Mouse (Mus musculus): ENCODE data around the gene Hps5. TPM values are rescaled to one million over a fixed set of nuclear protein-coding genes. Genes with fewer than 3 reads are reported as not detected.

Hps5 gene
- 26.3 TPM for polyA plus RNA-seq (2014; fragmentation: Illumina TruSeq; extraction: RNeasy Lipid Tissue Mini Kit (QIAGEN cat#74804); ENCODE audit: low read depth, low replicate concordance)

GRCm38 (mm10) chr7:46795287-46796205 is at the start of gene Hps5, which contains the start of gene Gtf2h1:
Hps5 (minus strand) TSS chr7:46796064.
Gtf2h1 (plus strand) TSS chr7:46796103.

DNA sequence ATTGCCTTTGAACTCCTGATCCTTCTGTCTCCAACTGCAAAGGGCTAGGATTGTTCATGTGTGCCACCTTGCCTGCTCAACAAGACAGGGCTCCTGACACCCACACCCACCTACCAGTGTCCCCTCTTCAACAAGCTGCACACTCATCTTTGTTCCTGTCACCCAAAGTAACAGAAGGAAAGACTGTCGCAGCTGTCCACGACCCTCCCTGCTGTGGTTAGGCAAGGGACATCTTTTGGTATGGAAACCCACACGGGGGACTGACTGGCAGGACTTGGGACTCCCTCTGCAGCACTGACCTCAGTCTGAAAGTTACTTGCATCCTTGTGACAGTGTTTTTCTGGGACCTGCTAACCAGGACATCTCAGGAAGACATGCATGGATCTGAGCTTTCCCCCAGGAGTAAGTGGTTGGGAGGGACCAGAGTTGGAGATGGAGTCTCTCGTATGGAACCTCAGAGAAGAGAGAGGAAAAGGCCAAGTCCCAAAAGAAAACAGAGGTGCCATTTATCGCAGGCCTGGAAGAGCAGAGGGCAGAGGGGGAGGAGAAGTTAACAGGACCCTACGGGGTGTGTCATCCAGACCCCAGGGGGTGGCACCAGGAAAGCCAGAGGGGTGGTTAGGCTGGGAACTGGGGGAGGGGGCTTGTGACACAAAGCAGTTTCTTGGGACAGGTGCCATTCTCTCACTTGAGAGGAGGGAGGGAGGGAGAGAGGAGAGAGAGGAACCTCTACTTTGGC is 45.1 kb upstream of the Hps5 start, which contains the start of gene Ldha:
Gene Ldha, plus strand, starts transcription at position 689 of the 739 bp plus-strand sequence.

GRCm38 (mm10) chr7:46751490-46751889 is 44.4 kb downstream of the Hps5 start, which contains the start of gene Saa2:
Saa2 (plus strand) TSS chr7:46751790.

GRCm38 (mm10) chr7:46742880-46743279 is 53.0 kb downstream of the Hps5 start, which contains the start of gene Saa1:
Saa1 (minus strand) TSS chr7:46742980.

DNA sequence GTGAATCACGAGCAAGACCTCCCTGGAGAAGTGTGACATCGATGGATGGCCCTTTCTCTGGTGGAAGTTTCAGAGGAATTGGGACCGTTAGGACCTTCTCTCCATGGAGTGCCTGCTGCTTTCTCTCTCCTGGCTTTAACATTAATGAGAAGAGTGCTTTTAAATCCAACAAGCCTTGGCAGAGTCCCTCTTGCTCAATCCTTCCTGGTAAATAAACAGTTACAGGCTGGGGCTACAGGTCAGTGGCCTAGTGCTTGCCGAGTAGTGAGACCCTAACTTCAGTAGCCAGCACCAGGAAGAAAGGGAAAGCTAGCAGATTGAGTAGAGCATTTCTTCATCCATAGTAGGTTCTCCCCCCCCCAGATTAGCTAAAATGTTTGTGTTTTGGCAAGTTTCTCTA is 63.4 kb downstream of the Hps5 start, which contains the start of gene Saa4:
Gene Saa4, minus strand, starts transcription at position 146 of the 400 bp plus-strand sequence.

DNA sequence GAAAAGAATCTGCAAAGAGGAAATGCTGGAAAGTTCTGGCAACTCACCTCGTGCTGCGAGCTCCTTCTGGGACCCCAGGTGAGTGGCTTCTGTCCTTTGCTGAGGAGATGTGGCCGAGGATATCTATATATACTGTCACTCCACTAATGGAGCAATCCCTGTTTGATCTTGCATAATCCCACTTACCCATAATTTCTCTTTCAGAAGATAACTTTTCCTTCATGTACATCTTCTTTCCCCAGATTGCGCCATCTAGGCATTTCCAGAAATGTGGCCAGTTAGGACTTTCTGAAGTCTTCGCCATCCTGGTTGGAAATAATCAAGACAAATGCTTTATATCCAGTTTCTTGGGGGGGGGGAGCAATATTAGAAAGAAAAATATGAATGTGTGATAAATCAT is 80.3 kb downstream of the Hps5 start, which contains the start of gene Saa3:
Gene Saa3, minus strand, starts transcription at position 101 of the 400 bp plus-strand sequence.

Other genes starting within 250 kb of the Hps5 start
- gene Sergef, start 156.3 kb downstream of the Hps5 start, polyA plus RNA-seq (2014; fragmentation: Illumina TruSeq; extraction: RNeasy Lipid Tissue Mini Kit (QIAGEN cat#74804); ENCODE audit: low read depth, low replicate concordance), result 6.6 TPM
- 0.60 TPM for gene Tph1, start 123.5 kb downstream of the Hps5 start, polyA plus RNA-seq (2014; fragmentation: Illumina TruSeq; extraction: RNeasy Lipid Tissue Mini Kit (QIAGEN cat#74804); ENCODE audit: low read depth, low replicate concordance)
- 6.0 TPM for gene Saal1, start 85.4 kb downstream of the Hps5 start, polyA plus RNA-seq (2014; fragmentation: Illumina TruSeq; extraction: RNeasy Lipid Tissue Mini Kit (QIAGEN cat#74804); ENCODE audit: low read depth, low replicate concordance)
- 8.2 TPM for gene Saa3, start 80.4 kb downstream of the Hps5 start, polyA plus RNA-seq (2014; fragmentation: Illumina TruSeq; extraction: RNeasy Lipid Tissue Mini Kit (QIAGEN cat#74804); ENCODE audit: low read depth, low replicate concordance)
- gene Saa4, start 63.5 kb downstream of the Hps5 start, polyA plus RNA-seq (2014; fragmentation: Illumina TruSeq; extraction: RNeasy Lipid Tissue Mini Kit (QIAGEN cat#74804); ENCODE audit: low read depth, low replicate concordance), result not detected
- 0.63 TPM for gene Saa1, start 53.1 kb downstream of the Hps5 start, polyA plus RNA-seq (2014; fragmentation: Illumina TruSeq; extraction: RNeasy Lipid Tissue Mini Kit (QIAGEN cat#74804); ENCODE audit: low read depth, low replicate concordance)
- not detected for gene Saa2, start 44.3 kb downstream of the Hps5 start, polyA plus RNA-seq (2014; fragmentation: Illumina TruSeq; extraction: RNeasy Lipid Tissue Mini Kit (QIAGEN cat#74804); ENCODE audit: low read depth, low replicate concordance)
- 25.4 TPM for gene Gtf2h1, start within 50 bp of the Hps5 start, polyA plus RNA-seq (2014; fragmentation: Illumina TruSeq; extraction: RNeasy Lipid Tissue Mini Kit (QIAGEN cat#74804); ENCODE audit: low read depth, low replicate concordance)
- 398 TPM for gene Ldha, start 45.4 kb upstream of the Hps5 start, polyA plus RNA-seq (2014; fragmentation: Illumina TruSeq; extraction: RNeasy Lipid Tissue Mini Kit (QIAGEN cat#74804); ENCODE audit: low read depth, low replicate concordance)
- 73.9 TPM for gene Ldhc, start 65.1 kb upstream of the Hps5 start, polyA plus RNA-seq (2014; fragmentation: Illumina TruSeq; extraction: RNeasy Lipid Tissue Mini Kit (QIAGEN cat#74804); ENCODE audit: low read depth, low replicate concordance)
- 89.0 TPM for gene Tsg101, start 123.9 kb upstream of the Hps5 start, polyA plus RNA-seq (2014; fragmentation: Illumina TruSeq; extraction: RNeasy Lipid Tissue Mini Kit (QIAGEN cat#74804); ENCODE audit: low read depth, low replicate concordance)
- gene Uevld, start 162.5 kb upstream of the Hps5 start, polyA plus RNA-seq (2014; fragmentation: Illumina TruSeq; extraction: RNeasy Lipid Tissue Mini Kit (QIAGEN cat#74804); ENCODE audit: low read depth, low replicate concordance), result 15.0 TPM
- 45.0 TPM for gene Gm9999, start 187.5 kb upstream of the Hps5 start, polyA plus RNA-seq (2014; fragmentation: Illumina TruSeq; extraction: RNeasy Lipid Tissue Mini Kit (QIAGEN cat#74804); ENCODE audit: low read depth, low replicate concordance)
- gene Spty2d1, start 212.3 kb upstream of the Hps5 start, polyA plus RNA-seq (2014; fragmentation: Illumina TruSeq; extraction: RNeasy Lipid Tissue Mini Kit (QIAGEN cat#74804); ENCODE audit: low read depth, low replicate concordance), result 20.6 TPM